ENCODE assay signal across 7 mouse cellular contexts in genomic region chr10:93918701-93919100, GRCm38 (mm10). TPM values are rescaled to one million over a fixed set of nuclear protein-coding genes. Genes with fewer than 3 reads are reported as not detected.
DNase-seq lines count a peak whose midpoint lies in the region.

No protein-coding gene starts in this region.

- peak; percentile 11 for DNase-seq in right cerebral cortex, postnatal 4 days
- no peak for DNase-seq in right cerebral cortex, postnatal 36 days (ENCODE audit: low spot score in 2 of 2)
- DNase-seq in gastrocnemius, postnatal 25 days: peak; percentile 36
- DNase-seq in kidney, adult 8-10 months: peak; percentile 45 to 47
- peak; percentile 90 for DNase-seq in skeletal muscle tissue, adult 2 months (ENCODE audit: low read depth, low spot score)
- no peak for DNase-seq in layer of hippocampus, adult 9-10 months (ENCODE audit: low spot score)
- no peak for DNase-seq in ovary, postnatal 10 days (ENCODE audit: low spot score)

RNA-seq across cellular contexts. Expression of gene Metap2, which starts 21.8 kb away (rescaled TPM):
- total RNA-seq in gastrocnemius, postnatal 25 days (2021): 100 to 1,000 TPM; 156 to 160 TPM

Comparison
In these comparisons a context has a peak if more than half of its experiments do, and no peak if none do; other contexts are left out.
1. DNase-seq: peak in right cerebral cortex, postnatal 4 days (single experiment), gastrocnemius, postnatal 25 days (single experiment), kidney, adult 8-10 months (2 of 2) and skeletal muscle tissue, adult 2 months (single experiment); none in right cerebral cortex, postnatal 36 days (0 of 2), layer of hippocampus, adult 9-10 months (single experiment) and ovary, postnatal 10 days (single experiment).